Mouse (Mus musculus) limb, embryonic 12.5 days (tissue): Measurements from ENCODE around the gene Nck1. TPM values are rescaled to one million over a fixed set of nuclear protein-coding genes. Genes with fewer than 3 reads are reported as not detected.

Source experiments
- ATAC-seq: fragments of 200-750 bp; cut with Nextera tagmentation; 2 replicates; pipeline ENCODE4 v1.8.0; 2017; ENCODE audit warnings: low read depth, moderate TSS enrichment; ENCODE audit not compliant: insufficient number of reproducible peaks, insufficient read depth, low FRiP score, low TSS enrichment
- H3K27ac ChIP-seq: fragments of 300-500 bp; sonication (generic); 2 replicates; pipeline ENCODE4 v1.5.1; 2016; ENCODE audit warnings: mild to moderate bottlenecking, moderate library complexity
- H3K27me3 ChIP-seq: fragments of 300-500 bp; sonication (generic); 2 replicates; pipeline ENCODE4 v1.6.1; 2016; ENCODE audit warnings: mild to moderate bottlenecking, moderate library complexity
- H3K36me3 ChIP-seq: fragments of 300-500 bp; sonication (generic); 2 replicates; pipeline ENCODE4 v1.6.1; 2016; ENCODE audit warnings: mild to moderate bottlenecking, moderate library complexity
- H3K4me1 ChIP-seq: fragments of 300-500 bp; sonication (generic); replicated peaks from 2 replicates; pipeline ENCODE4 v1.6.1; 2016
- H3K4me2 ChIP-seq: fragments of 300-500 bp; sonication (generic); 2 replicates; pipeline ENCODE4 v1.6.1; 2016; ENCODE audit warnings: mild to moderate bottlenecking, moderate library complexity
- H3K4me3 ChIP-seq: fragments of 300-500 bp; sonication (generic); replicated peaks from 2 replicates; pipeline ENCODE4 v1.5.1; 2016; ENCODE audit warnings: mild to moderate bottlenecking
- H3K9ac ChIP-seq: fragments of 300-500 bp; sonication (generic); replicated peaks from 2 replicates; pipeline ENCODE4 v1.6.1; 2016; ENCODE audit warnings: mild to moderate bottlenecking, moderate library complexity
- H3K9me3 ChIP-seq: fragments of 300-500 bp; sonication (generic); 2 replicates; pipeline ENCODE4 v1.6.1; 2016; ENCODE audit warnings: mild to moderate bottlenecking, moderate library complexity
- WGBS: fragments of 180-500 bp; shearing (Covaris S2); methylation state at CpG from one replicate; pipeline ENCODE4 v1.1.7; 2016; 5-methylcytosine and 5-hydroxymethylcytosine counted together
- polyA plus RNA-seq: library from polyadenylated mRNA; unstranded; fragments of >200 nt; fragmentation: Nextera tagmentation; extraction: Ambion mirVana; gene quantifications from 2 replicates; pipeline ENCODE4 v1.2.1, GENCODE M21; 2016

The Nck1 gene
- polyA plus RNA-seq, 1 experiment from 2014 or later = 70.2 TPM

GRCm38 (mm10) chr9:100453944-100454663, 91.8 kb downstream of the Nck1 start:
- ATAC-seq = 0 out of 2 replicates have a peak, but pooled peaks have one; percentile 23
- Histone ChIP-seq H3K27ac (no peak overlapping the region), H3K27me3 (peaks cover 2% of the 10 kb centered on the region; the same call in 1 of the 2 replicates), H3K9me3 (no peaks in the 10 kb centered on the region), H3K9ac (peak overlapping the region; percentile 47; the same call in 1 of the 2 replicates), H3K4me3 (peak overlapping the region; percentile 35), H3K4me2 (peak overlapping the region; percentile 65), H3K4me1 (no peaks in the 10 kb centered on the region; the same call in none of the 2 replicates), H3K36me3 (peaks cover 9% of the 10 kb centered on the region; the same call in 1 of the 2 replicates)
- 9% methylated on average over 25 of the region's 25 CpGs for WGBS

- H3K27ac ChIP-seq = no peak overlapping the region
- H3K4me3 ChIP-seq = no peak overlapping the region
- no peak overlapping the region for H3K4me2 ChIP-seq
- WGBS = 51% methylated on average over 6 of the region's 6 CpGs
- ATAC-seq = no peak
- H3K9me3 ChIP-seq = no peaks in the 10 kb centered on the region
- H3K9ac ChIP-seq = no peak overlapping the region
- H3K27me3 ChIP-seq = peaks cover 9% of the 10 kb centered on the region
- H3K36me3 ChIP-seq = no peaks in the 10 kb centered on the region
- no peaks in the 10 kb centered on the region; the same call in none of the 2 replicates for H3K4me1 ChIP-seq
Measured at GRCm38 (mm10) chr9:100452432-100452831, 93.5 kb downstream of the Nck1 start.

GRCm38 (mm10) chr9:100446059-100446686, 99.8 kb downstream of the Nck1 start:
- ATAC-seq = peak; percentile 82; the same call in 1 of the 2 replicates
- WGBS = under 1% methylated on average over 32 of the region's 32 CpGs
- peak overlapping the region; percentile 69 for H3K4me2 ChIP-seq
- peak overlapping the region; percentile 48 for H3K9ac ChIP-seq
- H3K4me1 ChIP-seq = peaks cover 4% of the 10 kb centered on the region
- peaks cover 8% of the 10 kb centered on the region; the same call in 1 of the 2 replicates for H3K27me3 ChIP-seq
- H3K36me3 ChIP-seq = no peaks in the 10 kb centered on the region
- H3K27ac ChIP-seq = no peak overlapping the region
- H3K4me3 ChIP-seq = peak overlapping the region; percentile 49
- H3K9me3 ChIP-seq = no peaks in the 10 kb centered on the region

Other genes with a start within 250 kb of the Nck1 start
- 1.2 and 1.6 TPM in 2 replicates for gene Il20rb, start 59.3 kb downstream of the Nck1 start, polyA plus RNA-seq
- 2.3 and 2.9 TPM in 2 replicates for gene Slc35g2, start 25.0 kb upstream of the Nck1 start, polyA plus RNA-seq
- 61.0 and 68.5 TPM in 2 replicates for gene Stag1, start 51.7 kb upstream of the Nck1 start, polyA plus RNA-seq